Mouse (Mus musculus) lung, postnatal 0 days (tissue): ENCODE measurements around the gene Cd19. TPM values are rescaled to one million over a fixed set of nuclear protein-coding genes. Genes with fewer than 3 reads are reported as not detected.

Experiments used
- ATAC-seq: fragments of 200-750 bp; cut with Nextera tagmentation; 2 replicates; pipeline ENCODE4 v1.8.0; 2017; ENCODE audit warnings: moderate library complexity
- DNase-seq: peaks from one replicate; pipeline ENCODE4 v3.0.0-alpha.2; 2016; ENCODE audit warnings: low spot score
- H3K27ac ChIP-seq: fragments of 300-500 bp; sonication (generic); 2 replicates; pipeline ENCODE4 v1.5.1; 2014; ENCODE audit warnings: antibody characterized with exemption, mild to moderate bottlenecking, low read length, mixed read lengths
- H3K27me3 ChIP-seq: fragments of 300-500 bp; sonication (generic); replicated peaks from 2 replicates; pipeline ENCODE4 v1.6.1; 2014; ENCODE audit warnings: low read length, mixed read lengths; ENCODE audit not compliant: insufficient read depth
- H3K36me3 ChIP-seq: fragments of 300-500 bp; sonication (generic); 2 replicates; pipeline ENCODE4 v1.6.1; 2014; ENCODE audit warnings: low read length, mixed read lengths; ENCODE audit not compliant: insufficient read depth
- H3K4me1 ChIP-seq: fragments of 300-500 bp; sonication (generic); 2 replicates; pipeline ENCODE4 v1.6.1; 2014; ENCODE audit warnings: antibody characterized with exemption, low read depth, low read length, mixed read lengths; ENCODE audit not compliant: insufficient read depth
- H3K4me2 ChIP-seq: fragments of 300-500 bp; sonication (generic); replicated peaks from 2 replicates; pipeline ENCODE4 v1.6.1; 2014; ENCODE audit warnings: low read depth, mild to moderate bottlenecking, low read length, moderate library complexity, mixed read lengths
- H3K4me3 ChIP-seq: fragments of 300-500 bp; sonication (generic); 2 replicates; pipeline ENCODE4 v1.5.1; 2014; ENCODE audit warnings: low read depth, low read length
- H3K9ac ChIP-seq: fragments of 300-500 bp; sonication (generic); replicated peaks from 2 replicates; pipeline ENCODE4 v1.6.1; 2014; ENCODE audit warnings: low read depth, mild to moderate bottlenecking
- H3K9me3 ChIP-seq: fragments of 300-500 bp; sonication (generic); 2 replicates; pipeline ENCODE4 v1.6.1; 2016; ENCODE audit warnings: low read length, mixed read lengths
- CTCF ChIP-seq: IDR thresholded peaks from 2 replicates; pipeline ENCODE4 v1.5.1; 2016; ENCODE audit warnings: antibody characterized with exemption, mild to moderate bottlenecking
- EP300 ChIP-seq: IDR thresholded peaks from 2 replicates; pipeline ENCODE4 v1.6.1; 2016; ENCODE audit warnings: antibody characterized with exemption, mild to moderate bottlenecking, control low read depth
- WGBS: fragments of 180-500 bp; shearing (Covaris S2); extraction: QIAGEN DNeasy Blood & Tissue Kit; methylation state at CpG from one replicate; pipeline ENCODE4 v1.1.7; 2014; 5-methylcytosine and 5-hydroxymethylcytosine counted together
- polyA plus RNA-seq: library from polyadenylated mRNA; unstranded; fragments of >200 nt; fragmentation: Nextera tagmentation; extraction: Ambion mirVana; gene quantifications from 2 replicates; pipeline ENCODE4 v1.2.1, GENCODE M21; 2015

Gene Cd19
- 0.57 and 1.4 TPM in 2 replicates for polyA plus RNA-seq

DNA sequence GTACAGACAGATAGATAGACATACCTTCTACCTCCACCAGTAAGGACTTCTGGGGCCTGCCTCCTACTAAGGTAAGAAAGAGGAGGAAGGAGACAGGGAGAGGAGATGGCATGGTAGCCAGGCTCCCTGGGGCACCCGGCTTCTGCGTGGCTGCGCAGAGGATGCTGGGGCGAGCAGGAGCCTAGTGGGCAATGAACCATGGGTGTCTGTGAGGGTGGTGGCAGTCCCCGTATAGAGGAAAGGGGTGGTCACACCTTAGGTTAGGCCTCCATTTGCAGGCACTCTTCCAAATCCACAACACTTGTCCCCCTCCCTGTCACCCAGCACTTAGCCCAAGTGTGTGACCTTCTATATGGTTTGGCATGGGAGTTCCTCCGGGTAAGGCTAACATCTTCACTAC lies at the start of gene Cd19:
Gene Cd19, minus strand, starts transcription at position 165 of the 400 bp plus-strand sequence.
- no peak within 1 kb of the TSS for H3K4me3 ChIP-seq
- H3K9ac ChIP-seq, result no peak within 1 kb of the TSS
- no peaks in the 10 kb centered on the region for H3K36me3 ChIP-seq
- no peak for DNase-seq
- 80% methylated on average over 6 of the region's 6 CpGs for WGBS
- H3K4me2 ChIP-seq, result no peak within 1 kb of the TSS
- no peak for ATAC-seq
- TF ChIP-seq EP300, result no peak
- no peak for TF ChIP-seq CTCF
- no peaks in the 10 kb centered on the region for H3K9me3 ChIP-seq
- no peaks in the 10 kb centered on the region for H3K27me3 ChIP-seq
- no peaks in the 10 kb centered on the region for H3K4me1 ChIP-seq
- H3K27ac ChIP-seq, result no peak within 1 kb of the TSS

DNA sequence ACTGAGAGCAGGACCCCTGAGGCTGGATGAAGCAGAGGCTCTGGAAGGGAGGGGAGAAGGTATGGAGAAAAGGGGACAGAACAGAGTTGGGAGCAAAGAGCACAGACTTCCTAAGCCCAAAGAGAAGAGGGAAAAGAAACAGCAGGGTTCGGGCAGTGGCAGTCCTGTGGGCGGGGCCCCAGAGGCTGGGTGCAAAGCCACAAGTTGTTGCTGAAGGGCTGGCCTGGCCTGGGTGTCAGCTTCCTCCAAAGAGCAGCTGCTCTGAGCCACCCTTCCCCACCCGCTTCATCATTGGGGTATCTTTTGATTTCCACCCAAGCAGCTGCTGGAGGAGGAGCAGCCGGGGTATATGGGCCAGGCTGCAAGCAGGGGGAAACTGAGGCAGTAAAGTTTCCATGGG lies 49.4 kb upstream of the Cd19 start:
- H3K36me3 ChIP-seq, result peaks cover 8% of the 10 kb centered on the region
- H3K4me1 ChIP-seq, result no peaks in the 10 kb centered on the region
- no peaks in the 10 kb centered on the region for H3K9me3 ChIP-seq
- ATAC-seq (no peak), DNase-seq (peak; percentile 19)
- H3K9ac ChIP-seq, result no peak overlapping the region; the same call in 1 of the 2 replicates
- 58% methylated on average over 4 of the region's 4 CpGs for WGBS
- TF ChIP-seq EP300, result no peak
- H3K27ac ChIP-seq, result no peak overlapping the region
- no peak overlapping the region for H3K4me3 ChIP-seq
- H3K27me3 ChIP-seq, result no peaks in the 10 kb centered on the region
- H3K4me2 ChIP-seq, result no peak overlapping the region

DNA sequence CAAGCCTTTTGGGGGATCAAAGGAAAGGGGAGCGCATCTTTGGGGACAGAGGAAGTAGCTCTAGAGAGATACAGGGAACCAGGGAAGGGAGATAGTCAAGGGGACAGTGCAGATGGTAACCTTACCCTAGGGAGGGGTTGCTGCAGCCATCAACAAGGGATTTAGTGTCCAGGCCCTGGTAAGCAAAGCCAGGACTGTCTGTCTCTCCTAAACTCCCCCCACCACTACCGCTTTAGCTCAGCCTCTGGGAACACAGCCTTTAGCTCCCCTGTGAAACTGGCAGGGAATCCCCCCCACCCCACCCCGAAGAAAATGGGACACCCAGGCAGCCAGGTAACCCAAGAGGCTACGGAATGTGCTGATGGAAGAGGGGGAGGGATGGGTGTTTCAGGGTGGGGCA lies 48.9 kb upstream of the Cd19 start:
- ATAC-seq (no peak), DNase-seq (no peak)
- Histone ChIP-seq H3K36me3 (peaks cover 5% of the 10 kb centered on the region), H3K27me3 (no peaks in the 10 kb centered on the region), H3K9me3 (no peaks in the 10 kb centered on the region), H3K4me1 (no peaks in the 10 kb centered on the region), H3K9ac (no peak overlapping the region), H3K27ac (no peak overlapping the region), H3K4me3 (no peak overlapping the region), H3K4me2 (no peak overlapping the region)
- 58% methylated on average over 4 of the region's 4 CpGs for WGBS
- TF ChIP-seq EP300, result no peak
- no peak for TF ChIP-seq CTCF

DNA sequence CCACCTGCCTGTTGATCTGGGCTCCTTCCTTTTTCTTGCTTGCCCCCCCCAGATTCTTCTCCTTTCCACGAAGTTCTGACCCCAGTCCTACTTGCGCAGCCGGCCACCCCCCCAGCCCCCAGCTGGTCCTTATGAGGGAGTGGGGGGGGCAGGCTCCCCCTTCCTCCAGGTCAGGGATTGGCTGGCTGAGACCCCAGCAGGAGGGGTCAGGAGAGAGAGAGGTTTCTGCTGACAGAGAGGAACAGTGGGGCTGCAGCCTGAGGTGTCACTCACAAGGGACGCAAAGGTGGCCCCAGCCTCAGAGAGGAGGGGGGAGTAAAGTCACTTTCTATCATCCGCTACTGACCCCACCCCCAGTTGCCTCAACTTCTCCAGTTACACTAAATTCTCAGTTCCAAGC lies 48.3 kb upstream of the Cd19 start, which contains the start of gene Atp2a1:
Gene Atp2a1, minus strand, starts transcription at position 105 of the 400 bp plus-strand sequence.
- H3K4me3 ChIP-seq, result no peak within 1 kb of the TSS
- H3K9ac ChIP-seq, result no peak within 1 kb of the TSS; the same call in 1 of the 2 replicates
- ATAC-seq (no peak), DNase-seq (no peak)
- no peaks in the 10 kb centered on the region for H3K9me3 ChIP-seq
- no peak within 1 kb of the TSS for H3K27ac ChIP-seq
- TF ChIP-seq EP300, result no peak
- no peak for TF ChIP-seq CTCF
- no peak within 1 kb of the TSS for H3K4me2 ChIP-seq
- no peaks in the 10 kb centered on the region for H3K27me3 ChIP-seq
- H3K36me3 ChIP-seq, result no peaks in the 10 kb centered on the region; the same call in none of the 2 replicates
- WGBS, result 39% methylated on average over 5 of the region's 5 CpGs
- no peaks in the 10 kb centered on the region for H3K4me1 ChIP-seq

DNA sequence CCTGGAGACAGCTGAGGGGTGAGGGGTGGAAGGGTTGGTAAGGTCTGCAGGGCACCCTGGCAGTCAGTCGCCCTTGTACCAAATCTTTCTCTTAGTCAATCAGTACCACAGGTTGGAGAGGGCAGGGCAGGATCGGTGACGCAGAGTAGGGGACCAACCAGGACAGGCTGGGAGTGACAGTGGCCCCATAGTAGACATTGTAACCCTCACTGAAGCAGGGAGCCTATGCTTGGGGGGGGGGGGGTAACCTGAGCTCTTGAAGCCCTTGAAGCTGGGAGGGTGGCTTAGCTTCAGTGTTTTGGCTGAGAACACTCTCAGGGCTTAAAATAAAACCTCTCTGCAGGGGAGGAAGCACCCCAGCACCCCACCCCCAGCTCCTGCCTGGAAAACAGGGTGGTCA lies 46.9 kb upstream of the Cd19 start:
- no peaks in the 10 kb centered on the region for H3K4me1 ChIP-seq
- H3K9me3 ChIP-seq, result no peaks in the 10 kb centered on the region
- DNase-seq (no peak), ATAC-seq (no peak)
- no peak overlapping the region for H3K9ac ChIP-seq
- TF ChIP-seq EP300, result no peak
- TF ChIP-seq CTCF, result no peak
- no peaks in the 10 kb centered on the region; the same call in 1 of the 2 replicates for H3K36me3 ChIP-seq
- WGBS, result 61% methylated on average over 3 of the region's 3 CpGs
- no peak overlapping the region for H3K4me3 ChIP-seq
- no peak overlapping the region for H3K27ac ChIP-seq
- no peaks in the 10 kb centered on the region for H3K27me3 ChIP-seq
- no peak overlapping the region for H3K4me2 ChIP-seq

DNA sequence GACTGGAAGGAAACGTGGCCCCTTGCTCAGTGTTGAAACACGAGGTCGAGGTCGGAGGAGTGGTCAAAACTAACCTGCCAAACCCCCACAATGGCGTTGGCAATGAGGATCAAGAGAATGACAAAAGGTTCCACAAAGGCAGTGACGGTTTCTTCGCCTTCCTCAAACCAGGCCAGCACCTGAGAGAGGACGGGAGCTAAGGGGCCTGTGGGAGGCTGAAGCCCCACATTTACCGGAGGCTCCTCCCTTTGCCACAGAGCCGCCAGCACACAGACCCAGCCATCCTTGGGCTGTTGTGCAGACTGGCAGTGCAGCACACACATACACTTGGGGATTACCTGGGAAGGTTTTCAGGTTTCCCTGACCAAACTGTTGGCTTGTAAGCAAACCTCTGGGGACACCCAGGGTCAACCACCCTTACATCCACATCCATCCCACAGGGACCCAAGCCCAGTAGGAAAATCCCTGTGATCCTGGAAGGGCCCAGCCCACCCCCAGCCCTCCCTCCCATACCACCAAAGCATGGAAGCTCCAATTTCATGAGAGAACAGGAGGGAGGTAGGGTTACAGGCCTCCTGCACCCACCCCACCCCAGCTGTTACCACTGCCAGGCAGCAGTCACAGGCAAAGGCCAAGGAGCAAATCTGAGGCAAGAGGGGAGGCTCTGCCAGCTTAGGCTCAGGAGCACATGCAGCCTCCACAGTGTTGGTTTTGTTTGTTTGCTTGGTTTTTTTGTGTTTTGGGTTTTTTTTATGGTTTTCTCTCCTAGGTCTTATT lies 46.1 kb upstream of the Cd19 start:
- Histone ChIP-seq H3K27me3 (no peaks in the 10 kb centered on the region), H3K4me3 (no peak overlapping the region), H3K27ac (no peak overlapping the region), H3K9me3 (no peaks in the 10 kb centered on the region), H3K36me3 (no peaks in the 10 kb centered on the region), H3K4me2 (no peak overlapping the region), H3K4me1 (no peaks in the 10 kb centered on the region), H3K9ac (no peak overlapping the region)
- ATAC-seq, result no peak
- DNase-seq, result no peak
- TF ChIP-seq CTCF (no peak), EP300 (no peak)
- WGBS, result 47% methylated on average over 10 of the region's 10 CpGs
